Mouse (Mus musculus) midbrain, embryonic 11.5 days (tissue): ENCODE measurements around the gene Bicdl2. TPM values are rescaled to one million over a fixed set of nuclear protein-coding genes. Genes with fewer than 3 reads are reported as not detected.

Experiments used
- polyA plus RNA-seq: library from polyadenylated mRNA; unstranded; fragments of >200 nt; fragmentation: Nextera tagmentation; extraction: Ambion mirVana; gene quantifications from 2 replicates; pipeline ENCODE4 v1.2.1, GENCODE M21; 2014

Bicdl2 gene
- polyA plus RNA-seq, 1 experiment from 2014 or later = 0.14 TPM

Other genes starting within 250 kb of the Bicdl2 start
- not detected in 2 replicates for gene Vmn2r117, start 180.8 kb upstream of the Bicdl2 start, polyA plus RNA-seq
- gene Zfp213, start 96.3 kb upstream of the Bicdl2 start, polyA plus RNA-seq = 17.5 and 19.9 TPM in 2 replicates
- gene Zfp13, start 61.0 kb upstream of the Bicdl2 start, polyA plus RNA-seq = 16.3 and 16.5 TPM in 2 replicates
- gene Zscan10, start 59.6 kb upstream of the Bicdl2 start, polyA plus RNA-seq = 0.22 TPM in 1 of 2 replicates, not detected in the other
- 0.43 and 0.61 TPM in 2 replicates for gene Mmp25, start 15.2 kb upstream of the Bicdl2 start, polyA plus RNA-seq
- 37.4 and 40.6 TPM in 2 replicates for gene Hcfc1r1, start 13.1 kb downstream of the Bicdl2 start, polyA plus RNA-seq
- 55.1 and 57.0 TPM in 2 replicates for gene Thoc6, start 13.4 kb downstream of the Bicdl2 start, polyA plus RNA-seq
- gene Tnfrsf12a, start 17.0 kb downstream of the Bicdl2 start, polyA plus RNA-seq = 2.0 and 2.2 TPM in 2 replicates
- gene Cldn6, start 18.7 kb downstream of the Bicdl2 start, polyA plus RNA-seq = 2.3 and 2.5 TPM in 2 replicates
- 0.58 and 0.82 TPM in 2 replicates for gene Cldn9, start 23.5 kb downstream of the Bicdl2 start, polyA plus RNA-seq
- not detected in 2 replicates for gene 1520401A03Rik, start 62.3 kb downstream of the Bicdl2 start, polyA plus RNA-seq
- 29.3 and 33.7 TPM in 2 replicates for gene Pkmyt1, start 65.8 kb downstream of the Bicdl2 start, polyA plus RNA-seq
- 29.5 and 30.2 TPM in 2 replicates for gene Paqr4, start 80.4 kb downstream of the Bicdl2 start, polyA plus RNA-seq
- 0.58 and 0.63 TPM in 2 replicates for gene Kremen2, start 85.3 kb downstream of the Bicdl2 start, polyA plus RNA-seq
- gene Flywch1, start 111.1 kb downstream of the Bicdl2 start, polyA plus RNA-seq = 125 and 142 TPM in 2 replicates
- 20.4 and 20.9 TPM in 2 replicates for gene Flywch2, start 125.6 kb downstream of the Bicdl2 start, polyA plus RNA-seq
- gene Srrm2, start 130.0 kb downstream of the Bicdl2 start, polyA plus RNA-seq = 408 and 439 TPM in 2 replicates
- 1,062 and 1,170 TPM in 2 replicates for gene Elob, start 168.6 kb downstream of the Bicdl2 start, polyA plus RNA-seq
- gene Prss33, start 175.6 kb downstream of the Bicdl2 start, polyA plus RNA-seq = 0.27 TPM in 1 of 2 replicates, not detected in the other
- gene Prss32, start 183.3 kb downstream of the Bicdl2 start, polyA plus RNA-seq = not detected in 2 replicates
- gene Prss41, start 183.7 kb downstream of the Bicdl2 start, polyA plus RNA-seq = 0.41 and 0.81 TPM in 2 replicates
- gene Prss21, start 207.6 kb downstream of the Bicdl2 start, polyA plus RNA-seq = not detected in 2 replicates
- gene Dcpp1, start 220.4 kb downstream of the Bicdl2 start, polyA plus RNA-seq = not detected in 2 replicates
- not detected in 2 replicates for gene Dcpp2, start 220.4 kb downstream of the Bicdl2 start, polyA plus RNA-seq